9 mouse cellular contexts compared by ENCODE assay signal in the genomic region with DNA sequence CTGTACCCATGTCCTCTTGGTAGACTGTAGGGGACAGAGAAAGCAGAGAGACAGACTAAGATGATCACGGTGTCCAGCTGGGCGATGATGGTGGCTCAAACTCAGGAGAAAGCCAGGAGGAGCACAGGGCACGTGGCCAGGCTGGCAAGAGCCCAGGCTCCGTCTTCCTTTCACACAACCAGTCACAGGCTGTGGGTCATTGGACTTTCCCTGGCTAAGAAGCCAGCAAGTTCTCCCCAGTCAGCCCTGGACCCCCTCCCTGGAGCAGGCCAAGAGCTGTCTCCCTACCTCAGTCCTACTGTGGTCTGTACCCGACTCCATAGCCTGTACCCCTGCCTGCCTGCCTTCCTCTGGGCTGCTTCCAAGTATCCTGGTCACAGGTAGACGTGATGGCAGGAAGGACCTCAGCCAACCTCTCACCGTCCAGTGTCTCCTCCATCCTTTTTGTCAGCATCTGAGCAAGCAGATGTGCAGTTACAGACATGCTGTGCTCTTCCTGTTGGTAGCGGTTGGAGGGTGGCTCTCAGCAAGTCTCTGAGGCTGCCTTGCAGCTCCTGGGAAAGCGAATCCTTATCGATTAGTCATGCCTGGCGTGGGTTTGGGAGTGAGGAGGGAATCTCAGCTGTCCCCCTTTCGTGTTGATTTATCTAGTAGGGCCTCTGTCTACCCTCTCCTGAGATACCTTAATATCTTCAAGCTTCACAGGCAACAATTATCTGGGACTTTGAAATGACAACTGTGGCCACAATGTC.
DNase-seq lines count a peak whose midpoint lies in the region; ATAC-seq and TF ChIP-seq lines count a peak whose summit lies in the region.
"Had no signal": no experiment of that assay in that cellular context is flagged by ENCODE, and none has a peak within 500 bp of the region (broad histone marks: within the 10 kb centered on the region; RNA-seq: fewer than 3 reads in every experiment).

No protein-coding gene starts in this region.

- peak overlapping the region; percentile 84 for H3K4me3 ChIP-seq in megakaryocyte, embryonic 14.5 days (replicated peaks)
- no peak overlapping the region for H3K4me3 ChIP-seq in embryonic facial prominence, embryonic 13.5 days
- no peak overlapping the region for H3K4me3 ChIP-seq in intestine, postnatal 0 days (ENCODE audit: low read depth, low read length)
- H3K4me3 ChIP-seq: lung, embryonic 15.5 days had no signal

- H3K9ac ChIP-seq in embryonic facial prominence, embryonic 13.5 days, result no peak overlapping the region
- H3K9ac ChIP-seq in intestine, postnatal 0 days (ENCODE audit: low read depth, low read length), result no peak overlapping the region
- H3K9ac ChIP-seq: lung, embryonic 15.5 days had no signal

- no peak for ATAC-seq in megakaryocyte, adult 5-6 weeks (ENCODE audit: poor library complexity, severe bottlenecking)
- no peak for ATAC-seq in embryonic facial prominence, embryonic 13.5 days (ENCODE audit: insufficient number of reproducible peaks, insufficient read depth, low FRiP score, low TSS enrichment, low read depth)
- ATAC-seq in intestine, postnatal 0 days, result no peak
- no peak for ATAC-seq in megakaryocyte-erythroid progenitor cell, adult 5-6 weeks (replicated peaks; ENCODE audit: low FRiP score, low TSS enrichment, poor library complexity, severe bottlenecking)

- peaks cover 5% of the 10 kb centered on the region for H3K27me3 ChIP-seq in megakaryocyte, embryonic 14.5 days (replicated peaks)
- no peaks in the 10 kb centered on the region for H3K27me3 ChIP-seq in embryonic facial prominence, embryonic 13.5 days
- H3K27me3 ChIP-seq in intestine, postnatal 0 days (replicated peaks; ENCODE audit: control insufficient read depth, insufficient read depth, low read length), result no peaks in the 10 kb centered on the region
- H3K27me3 ChIP-seq: lung, embryonic 15.5 days had no signal

- TF ChIP-seq CTCF in intestine, postnatal 0 days (IDR thresholded peaks at IDR 0.05; ENCODE audit: low read depth), result no peak

- peak; percentile 55 to 76 for DNase-seq in cerebellum, postnatal 25 days
- DNase-seq in cerebellum, adult 9-10 months, result no peak
- DNase-seq in layer of hippocampus, postnatal 14 days (ENCODE audit: low spot score in 2 of 2), result peak; percentile 49 to 52

- no peaks in the 10 kb centered on the region for H3K36me3 ChIP-seq in megakaryocyte, embryonic 14.5 days (replicated peaks; ENCODE audit: low read length)
- H3K36me3 ChIP-seq in embryonic facial prominence, embryonic 13.5 days, result no peaks in the 10 kb centered on the region
- H3K36me3 ChIP-seq in intestine, postnatal 0 days (ENCODE audit: control insufficient read depth, insufficient read depth), result no peaks in the 10 kb centered on the region
- H3K36me3 ChIP-seq: lung, embryonic 15.5 days had no signal

- H3K9me3 ChIP-seq in megakaryocyte, embryonic 14.5 days, result no peaks in the 10 kb centered on the region
- H3K9me3 ChIP-seq in embryonic facial prominence, embryonic 13.5 days, result no peaks in the 10 kb centered on the region
- H3K9me3 ChIP-seq in intestine, postnatal 0 days (ENCODE audit: control insufficient read depth), result no peaks in the 10 kb centered on the region
- H3K9me3 ChIP-seq: lung, embryonic 15.5 days had no signal

- peaks cover 88% of the 10 kb centered on the region for H3K4me1 ChIP-seq in megakaryocyte, embryonic 14.5 days
- H3K4me1 ChIP-seq in embryonic facial prominence, embryonic 13.5 days, result peaks cover 16% of the 10 kb centered on the region
- H3K4me1 ChIP-seq in intestine, postnatal 0 days (replicated peaks; ENCODE audit: control insufficient read depth, insufficient read depth, low read length), result peaks cover 10% of the 10 kb centered on the region; the same call in 1 of the 2 replicates

- no peak overlapping the region for H3K27ac ChIP-seq in embryonic facial prominence, embryonic 13.5 days
- no peak overlapping the region; the same call in 1 of the 2 replicates for H3K27ac ChIP-seq in intestine, postnatal 0 days (ENCODE audit: low read depth, low read length)
- H3K27ac ChIP-seq: lung, embryonic 15.5 days had no signal

- H3K4me2 ChIP-seq in embryonic facial prominence, embryonic 13.5 days, result 0 out of 2 replicates have a peak overlapping the region, but pooled peaks have one; percentile 5
- H3K4me2 ChIP-seq in intestine, postnatal 0 days (replicated peaks; ENCODE audit: low read depth), result no peak overlapping the region
- H3K4me2 ChIP-seq: lung, embryonic 15.5 days had no signal

- 55% methylated on average over 12 of the region's 12 CpGs for WGBS in embryonic facial prominence, embryonic 13.5 days
- 70% methylated on average over 12 of the region's 12 CpGs for WGBS in intestine, postnatal 0 days
